Mouse (Mus musculus) hindbrain, postnatal 0 days (tissue): ENCODE measurements at regions not wholly inside any gene's neighbourhood (a gene's known extent, or its start where the extent isn't known, plus 50 kb on each side); places are given as distances from the start of the nearest gene placed in this dataset.

Source experiments
- ATAC-seq: fragments of 200-750 bp; cut with Nextera tagmentation; 2 replicates; pipeline ENCODE4 v1.8.0; 2017; ENCODE audit warnings: mild to moderate bottlenecking, moderate TSS enrichment, moderate library complexity
- DNase-seq: peaks from one replicate; pipeline ENCODE4 v3.0.0-alpha.2; 2015; ENCODE audit warnings: low spot score
- H3K27ac ChIP-seq: fragments of 300-500 bp; sonication (generic); 2 replicates; pipeline ENCODE4 v1.5.1; 2014; ENCODE audit warnings: mild to moderate bottlenecking
- H3K27me3 ChIP-seq: fragments of 300-500 bp; sonication (generic); 2 replicates; pipeline ENCODE4 v1.6.1; 2014; ENCODE audit warnings: low read length, mixed read lengths; ENCODE audit not compliant: insufficient read depth
- H3K36me3 ChIP-seq: fragments of 300-500 bp; sonication (generic); 2 replicates; pipeline ENCODE4 v1.6.1; 2014; ENCODE audit warnings: low read length, mixed read lengths; ENCODE audit not compliant: insufficient read depth
- H3K4me1 ChIP-seq: fragments of 300-500 bp; sonication (generic); 2 replicates; pipeline ENCODE4 v1.6.1; 2014; ENCODE audit warnings: antibody characterized with exemption, low read length, mixed read lengths; ENCODE audit not compliant: insufficient read depth
- H3K4me2 ChIP-seq: fragments of 300-500 bp; sonication (generic); 2 replicates; pipeline ENCODE4 v1.6.1; 2014; ENCODE audit warnings: low read depth, mild to moderate bottlenecking, low read length, moderate library complexity, mixed read lengths
- H3K4me3 ChIP-seq: fragments of 300-500 bp; sonication (generic); 2 replicates; pipeline ENCODE4 v1.5.1; 2014; ENCODE audit warnings: low read length
- H3K9ac ChIP-seq: fragments of 300-500 bp; sonication (generic); replicated peaks from 2 replicates; pipeline ENCODE4 v1.6.1; 2014; ENCODE audit warnings: mild to moderate bottlenecking, low read length, moderate library complexity, mixed read lengths
- H3K9me3 ChIP-seq: fragments of 300-500 bp; sonication (generic); 2 replicates; pipeline ENCODE4 v1.6.1; 2016; ENCODE audit warnings: low read length, mixed read lengths
- CTCF ChIP-seq: IDR thresholded peaks from 2 replicates; pipeline ENCODE4 v1.5.1; 2016; ENCODE audit warnings: antibody characterized with exemption, control low read depth, low read depth
- WGBS: fragments of 180-500 bp; shearing (Covaris S2); extraction: QIAGEN DNeasy Blood & Tissue Kit; methylation state at CpG from one replicate; pipeline ENCODE4 v1.1.7; 2014; 5-methylcytosine and 5-hydroxymethylcytosine counted together

- Histone ChIP-seq H3K4me2 (no peak overlapping the region), H3K27me3 (no peaks in the 10 kb centered on the region), H3K4me1 (no peaks in the 10 kb centered on the region), H3K4me3 (no peak overlapping the region), H3K9ac (no peak overlapping the region), H3K27ac (no peak overlapping the region), H3K9me3 (no peaks in the 10 kb centered on the region), H3K36me3 (no peaks in the 10 kb centered on the region)
- no peak for TF ChIP-seq CTCF
- ATAC-seq, result no peak
- no peak for DNase-seq
- 65% methylated on average over 15 of the region's 15 CpGs for WGBS
Measured at GRCm38 (mm10) chr11:64134571-64135307, 55.5 kb upstream of the Cox10 start.
